34 mouse cellular contexts compared by ENCODE assay signal in the genomic region with DNA sequence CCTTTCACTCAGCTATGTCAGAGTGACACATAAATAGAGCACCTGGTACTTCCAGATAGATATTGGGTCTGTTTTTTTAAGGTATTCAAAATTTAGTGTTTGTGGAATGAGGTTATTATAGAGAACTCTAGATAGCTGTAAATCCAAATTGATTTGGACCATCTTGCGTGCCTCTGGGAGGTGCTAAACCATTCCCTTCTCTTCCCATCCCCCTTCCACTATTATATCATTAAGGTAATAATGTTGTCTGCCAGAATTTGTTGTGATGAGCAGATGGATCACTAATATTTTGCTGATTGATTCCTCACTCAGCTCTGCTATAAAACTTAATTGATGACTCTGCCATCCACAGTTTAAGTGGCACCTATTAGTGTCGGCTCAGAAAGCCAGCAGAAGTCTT.
"Had no signal": no experiment of that assay in that cellular context is flagged by ENCODE, and none has a peak within 500 bp of the region (broad histone marks: within the 10 kb centered on the region; RNA-seq: fewer than 3 reads in every experiment).

No protein-coding gene starts in this region.

- H3K9ac ChIP-seq: heart, embryonic 12.5 days; heart, embryonic 13.5 days; heart, embryonic 15.5 days; hindbrain, embryonic 12.5 days; hindbrain, embryonic 13.5 days; hindbrain, embryonic 14.5 days; hindbrain, embryonic 15.5 days; intestine, embryonic 15.5 days; kidney, embryonic 15.5 days had no signal

- ATAC-seq: hindbrain, embryonic 16.5 days; hindbrain, postnatal 0 days; inflammation-experienced regulatory T-cells, adult 6 months; intestine, embryonic 15.5 days; intestine, embryonic 16.5 days; intestine, postnatal 0 days had no signal

- H3K4me2 ChIP-seq: heart, embryonic 11.5 days; heart, embryonic 12.5 days; heart, embryonic 13.5 days; heart, embryonic 15.5 days; hindbrain, embryonic 12.5 days; hindbrain, embryonic 13.5 days; hindbrain, embryonic 14.5 days; hindbrain, embryonic 15.5 days; intestine, embryonic 15.5 days; kidney, embryonic 15.5 days had no signal

- DNase-seq: heart, postnatal 14 days; heart, postnatal 36 days; heart, postnatal 4 days; kidney, adult 11 months; kidney, adult 18-20 months; kidney, adult 2 months; kidney, adult 8-10 months; kidney, adult 9 months; kidney, postnatal 10 days; kidney, postnatal 14 days; kidney, postnatal 25 days; kidney, postnatal 36 days; kidney, postnatal 4 days; layer of hippocampus, adult 9-11 months; layer of hippocampus, postnatal 36 days had no signal

- H3K4me1 ChIP-seq: heart, embryonic 10.5 days; heart, embryonic 13.5 days; heart, embryonic 15.5 days; intestine, embryonic 15.5 days had no signal

- H3K36me3 ChIP-seq: heart, embryonic 10.5 days; heart, embryonic 12.5 days; heart, embryonic 13.5 days; heart, embryonic 15.5 days; hindbrain, embryonic 10.5 days; hindbrain, embryonic 12.5 days; hindbrain, embryonic 13.5 days; hindbrain, embryonic 15.5 days; intestine, embryonic 15.5 days; kidney, embryonic 15.5 days had no signal

- H3K4me3 ChIP-seq: heart, embryonic 10.5 days; heart, embryonic 12.5 days; heart, embryonic 13.5 days; heart, embryonic 15.5 days; hindbrain, embryonic 10.5 days; hindbrain, embryonic 12.5 days; hindbrain, embryonic 13.5 days; hindbrain, embryonic 15.5 days; intestine, embryonic 15.5 days; kidney, embryonic 15.5 days; layer of hippocampus, adult 2 months had no signal

- H3K27me3 ChIP-seq: heart, embryonic 12.5 days; heart, embryonic 13.5 days; heart, embryonic 15.5 days; hindbrain, embryonic 12.5 days; hindbrain, embryonic 13.5 days; hindbrain, embryonic 15.5 days; intestine, embryonic 15.5 days; kidney, embryonic 15.5 days had no signal

- H3K27ac ChIP-seq: heart, embryonic 10.5 days; heart, embryonic 13.5 days; heart, embryonic 15.5 days; hindbrain, embryonic 10.5 days; hindbrain, embryonic 12.5 days; hindbrain, embryonic 14.5 days; hindbrain, embryonic 15.5 days; hindbrain, postnatal 0 days; intestine, embryonic 15.5 days; kidney, embryonic 15.5 days; kidney, postnatal 0 days; layer of hippocampus, adult 2 months had no signal

- H3K9me3 ChIP-seq: heart, embryonic 10.5 days; heart, embryonic 12.5 days; heart, embryonic 13.5 days; heart, embryonic 15.5 days; hindbrain, embryonic 10.5 days; hindbrain, embryonic 12.5 days; hindbrain, embryonic 13.5 days; hindbrain, embryonic 15.5 days; intestine, embryonic 15.5 days; kidney, embryonic 15.5 days had no signal
